Mouse (Mus musculus) G1E (cell line): Measurements from ENCODE around the gene 4930469K13Rik.

Experiments used
- CTCF ChIP-seq: IDR thresholded peaks from 2 replicates; pipeline ENCODE4 v1.5.1; 2012; ENCODE audit warnings: low read depth, low read length, inconsistent platforms, mixed read lengths
- GATA1 ChIP-seq: IDR thresholded peaks from 2 replicates; pipeline ENCODE4 v1.6.1; 2012; ENCODE audit warnings: borderline replicate concordance, low read length, inconsistent platforms, mixed read lengths
- GATA2 ChIP-seq: IDR thresholded peaks from 2 replicates; pipeline ENCODE4 v1.6.1; 2012; ENCODE audit warnings: low read depth, low read length, inconsistent platforms, borderline replicate concordance
- POLR2AphosphoS5 ChIP-seq: IDR thresholded peaks from 2 replicates; pipeline ENCODE4 v1.6.1; 2012; ENCODE audit warnings: low read depth, low read length, inconsistent platforms; ENCODE audit not compliant: insufficient replicate concordance
- TAL1 ChIP-seq: conservative IDR thresholded peaks from 2 replicates; pipeline ENCODE4 v1.6.1; 2012; ENCODE audit warnings: low read depth, low read length, inconsistent platforms, mixed read lengths

- TF ChIP-seq CTCF (no peak), GATA1 (no peak), GATA2 (no peak), POLR2AphosphoS5 (no peak), TAL1 (no peak)
These were observed 86.2 kb downstream of the 4930469K13Rik start for GRCm38 (mm10) chr11:34012007-34012652.
